Mouse (Mus musculus): ENCODE measurements at regions not wholly inside any gene's neighbourhood (a gene's known extent, or its start where the extent isn't known, plus 50 kb on each side); places are given as distances from the start of the nearest gene placed in this dataset.
A peak's percentile ranks its signal among the peaks of the same experiment; 100 is the strongest.

DNA sequence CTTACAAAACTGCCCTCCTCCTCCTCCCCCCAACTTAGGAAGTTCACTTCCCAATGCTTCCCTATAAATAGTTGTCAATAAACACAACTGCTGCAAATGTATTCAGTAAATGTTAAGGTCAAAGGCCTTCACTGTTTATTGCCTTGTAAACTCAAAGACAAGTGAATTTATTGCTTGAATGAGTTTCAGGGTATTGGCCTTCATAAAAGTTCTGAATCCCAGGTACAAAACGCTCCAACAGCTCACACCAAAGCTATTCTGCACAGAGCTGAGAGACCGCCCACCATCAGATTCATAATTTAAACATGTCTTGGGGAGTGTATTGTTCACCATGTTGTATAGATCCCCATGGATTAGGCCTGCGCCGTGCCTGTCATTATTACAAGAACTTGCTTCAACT is 53.9 kb upstream of the Cdkn3 start:
- no peak for DNase-seq (ENCODE audit: low spot score)

DNA sequence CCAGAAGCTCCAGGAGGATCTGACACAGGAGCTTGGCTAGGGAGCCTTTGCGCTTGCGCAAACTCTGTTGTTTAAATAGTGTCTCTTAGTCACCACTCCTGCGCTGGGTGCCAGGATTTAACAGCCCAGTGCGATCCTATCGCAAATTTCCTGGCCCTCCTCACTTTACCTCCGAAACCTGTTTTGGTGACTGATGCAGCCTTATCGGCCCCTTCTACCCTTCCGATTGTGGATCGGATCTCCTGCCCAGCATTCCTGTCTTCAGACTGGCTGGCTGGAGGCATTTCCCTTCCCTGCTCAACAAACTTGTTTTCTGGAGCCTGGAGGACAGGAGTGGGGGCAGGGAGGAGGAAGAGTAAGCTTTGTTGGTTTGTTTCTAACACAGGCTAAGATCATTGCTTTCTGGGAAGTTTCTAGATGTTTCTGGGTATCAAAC is 56.0 kb upstream of the Cdkn3 start:
- no peak for DNase-seq (ENCODE audit: low spot score)

DNA sequence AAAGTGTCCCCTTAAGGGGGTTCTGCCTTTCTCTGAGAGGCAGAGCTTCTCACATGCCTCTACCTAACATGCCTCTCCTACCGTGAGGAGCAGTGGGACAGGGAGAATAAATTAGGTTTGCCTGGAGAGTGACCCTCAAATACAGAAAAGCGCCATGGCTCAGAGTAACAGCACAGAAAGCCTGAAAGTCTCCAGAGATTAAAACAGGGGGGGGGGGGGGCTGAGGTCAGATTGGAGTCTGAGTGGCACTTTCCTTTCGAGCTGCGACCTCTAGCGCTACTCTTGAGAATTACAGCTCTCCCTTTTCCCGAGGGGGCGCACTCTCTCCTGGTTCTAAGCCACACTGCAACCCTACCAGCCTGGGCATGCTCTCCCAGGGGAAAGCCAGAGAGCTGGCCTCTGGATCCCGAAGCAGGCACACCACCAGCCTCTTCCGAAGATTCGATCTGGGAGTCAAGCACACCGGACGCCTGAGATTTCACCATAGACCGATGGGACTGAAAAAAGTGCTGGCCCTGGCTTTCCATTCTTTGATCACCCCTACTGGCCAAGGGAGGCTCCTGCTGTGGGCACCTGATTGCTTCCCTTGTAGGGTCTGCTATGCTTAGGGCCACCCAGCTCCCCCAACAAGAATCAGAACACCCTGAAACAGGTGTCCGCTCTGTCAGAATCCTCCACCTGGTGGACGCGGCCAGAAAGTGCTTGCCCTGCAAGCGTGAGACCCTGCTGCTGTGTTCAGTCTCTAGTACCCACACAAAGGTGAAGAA is 57.5 kb upstream of the Cdkn3 start:
- DNase-seq (ENCODE audit: low spot score), result peak; percentile 30

DNA sequence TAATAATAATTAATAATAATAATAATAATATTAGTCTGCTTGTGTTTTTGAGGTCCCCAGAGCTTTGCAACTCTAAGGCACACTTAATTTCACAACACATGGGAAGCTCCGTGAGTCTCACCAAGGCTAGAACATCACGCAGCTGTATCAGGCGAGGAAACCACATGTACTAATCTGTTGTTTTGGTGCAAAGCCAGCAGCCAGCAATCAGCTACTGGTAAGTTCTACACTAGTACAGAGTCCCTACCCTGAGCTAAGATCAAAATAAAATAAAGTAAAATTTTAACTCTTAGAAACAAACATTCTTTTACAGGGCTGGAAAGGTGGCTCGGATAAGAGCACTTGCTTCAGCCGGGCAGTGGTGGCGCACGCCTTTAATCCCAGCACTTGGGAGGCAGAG is 67.8 kb upstream of the Cdkn3 start:
- DNase-seq (ENCODE audit: low spot score), result no peak

DNA sequence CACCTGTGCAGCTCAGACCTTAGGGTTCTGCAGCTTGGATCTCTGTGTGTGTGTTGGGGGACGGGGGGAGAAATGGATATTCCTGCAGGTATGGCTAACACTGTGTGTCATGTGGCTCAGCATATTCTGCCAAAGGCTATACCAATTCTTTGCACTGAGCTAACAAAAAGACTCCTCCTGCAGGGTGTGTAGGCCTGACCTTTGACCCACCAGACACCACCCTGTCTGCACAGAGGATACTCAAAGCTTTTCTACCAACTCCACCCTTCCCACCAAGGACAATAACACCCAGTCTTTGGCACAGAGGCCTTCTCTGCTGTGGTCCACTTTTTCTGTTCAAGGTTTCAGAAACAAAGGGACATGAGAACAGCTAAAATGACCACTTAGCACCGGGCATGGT is 68.3 kb upstream of the Cdkn3 start:
- no peak for DNase-seq (ENCODE audit: low spot score)

DNA sequence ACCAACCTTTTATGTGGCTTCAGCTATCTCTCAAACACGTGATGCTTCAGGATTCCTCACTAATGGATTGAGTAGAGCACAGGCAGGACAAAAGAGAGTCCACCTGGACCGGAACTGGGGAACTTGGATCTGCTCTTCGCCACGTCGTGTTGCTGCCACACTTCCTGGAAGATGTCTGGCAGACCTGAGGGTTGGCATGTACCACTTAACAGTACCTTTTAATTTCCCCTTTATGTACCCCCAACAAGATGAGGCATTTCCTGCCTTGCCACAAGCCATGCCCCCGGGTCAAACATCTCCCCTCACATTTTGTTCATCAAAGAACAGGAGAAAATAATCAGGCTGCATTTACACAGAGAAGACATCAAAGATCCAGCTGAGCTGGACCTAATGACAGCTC is 77.6 kb upstream of the Cdkn3 start:
- DNase-seq (ENCODE audit: low spot score), result no peak

DNA sequence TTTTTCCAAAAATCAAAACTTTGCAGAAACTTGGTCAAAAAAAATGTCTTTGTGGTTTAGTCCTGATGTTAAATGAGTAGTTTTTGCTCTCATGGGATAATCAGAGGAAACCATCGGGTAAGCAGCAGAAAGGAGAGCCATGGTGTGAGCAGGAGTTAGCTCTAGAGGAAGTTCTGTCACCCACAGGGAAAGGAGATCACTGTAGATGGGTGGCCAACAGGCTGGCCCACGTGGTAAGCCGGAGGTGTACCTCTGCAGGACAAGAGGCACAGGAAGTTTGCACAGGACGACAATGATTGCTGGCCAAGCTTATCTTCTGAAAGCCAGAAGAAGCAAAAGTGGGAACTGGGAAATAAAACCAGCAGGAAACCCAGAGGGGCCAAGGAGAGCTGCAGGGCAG is 81.4 kb upstream of the Cdkn3 start:
- no peak for DNase-seq (ENCODE audit: low spot score)

DNA sequence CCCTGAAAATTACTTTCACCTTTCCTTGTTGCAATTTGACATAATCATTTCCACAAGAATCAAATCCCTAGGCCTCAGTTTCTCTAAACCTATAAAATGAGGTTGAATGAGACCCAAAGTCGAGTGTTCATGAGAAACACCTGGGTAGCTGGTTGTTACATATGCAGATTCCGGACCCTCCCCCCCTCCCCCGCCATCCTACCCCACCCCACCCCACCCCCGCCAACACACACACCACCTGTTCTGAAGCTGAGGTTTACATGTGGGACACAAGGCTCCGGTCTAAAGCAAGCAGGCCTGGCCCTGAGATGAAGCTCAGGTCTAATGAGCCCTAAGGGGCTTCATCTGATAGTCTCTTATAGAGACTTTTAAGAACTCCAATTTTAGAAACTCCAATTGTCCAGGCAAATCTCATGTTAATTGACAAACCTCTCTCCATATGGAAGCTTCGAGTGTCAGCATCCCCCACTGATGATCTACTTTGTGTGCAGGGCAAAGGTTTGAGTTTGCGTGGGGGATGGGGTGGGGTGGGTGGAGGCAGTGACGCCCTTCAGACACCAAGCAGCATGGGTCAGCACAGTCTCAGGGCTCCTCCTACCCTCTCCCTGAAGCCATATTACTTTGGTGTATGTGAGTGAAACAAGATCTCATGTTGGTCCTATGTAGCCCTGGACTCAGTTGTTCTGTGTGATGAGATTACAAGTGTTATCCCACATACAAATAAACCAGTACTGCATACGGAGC is 88.7 kb upstream of the Cdkn3 start:
- no peak for DNase-seq (ENCODE audit: low spot score)

DNA sequence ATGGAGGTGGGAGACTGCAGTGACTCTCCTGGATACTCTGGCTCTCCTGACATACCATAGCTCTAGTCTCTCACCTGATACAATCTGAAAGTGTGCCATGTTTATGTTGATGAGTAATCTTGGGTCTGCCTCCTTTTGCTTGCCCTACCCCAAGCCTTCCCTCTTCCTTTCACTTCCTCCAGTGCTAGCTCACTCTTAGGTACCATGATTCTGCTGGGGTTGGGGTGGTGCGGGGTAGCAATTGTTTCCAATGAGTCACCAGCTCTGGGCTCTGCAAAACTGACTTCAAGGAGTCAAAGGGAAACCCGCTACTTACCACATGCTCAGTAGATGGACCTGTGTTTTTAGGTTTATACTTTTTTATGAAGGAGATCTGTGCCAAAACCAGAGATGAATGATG is 89.3 kb upstream of the Cdkn3 start:
- no peak for DNase-seq (ENCODE audit: low spot score)

DNA sequence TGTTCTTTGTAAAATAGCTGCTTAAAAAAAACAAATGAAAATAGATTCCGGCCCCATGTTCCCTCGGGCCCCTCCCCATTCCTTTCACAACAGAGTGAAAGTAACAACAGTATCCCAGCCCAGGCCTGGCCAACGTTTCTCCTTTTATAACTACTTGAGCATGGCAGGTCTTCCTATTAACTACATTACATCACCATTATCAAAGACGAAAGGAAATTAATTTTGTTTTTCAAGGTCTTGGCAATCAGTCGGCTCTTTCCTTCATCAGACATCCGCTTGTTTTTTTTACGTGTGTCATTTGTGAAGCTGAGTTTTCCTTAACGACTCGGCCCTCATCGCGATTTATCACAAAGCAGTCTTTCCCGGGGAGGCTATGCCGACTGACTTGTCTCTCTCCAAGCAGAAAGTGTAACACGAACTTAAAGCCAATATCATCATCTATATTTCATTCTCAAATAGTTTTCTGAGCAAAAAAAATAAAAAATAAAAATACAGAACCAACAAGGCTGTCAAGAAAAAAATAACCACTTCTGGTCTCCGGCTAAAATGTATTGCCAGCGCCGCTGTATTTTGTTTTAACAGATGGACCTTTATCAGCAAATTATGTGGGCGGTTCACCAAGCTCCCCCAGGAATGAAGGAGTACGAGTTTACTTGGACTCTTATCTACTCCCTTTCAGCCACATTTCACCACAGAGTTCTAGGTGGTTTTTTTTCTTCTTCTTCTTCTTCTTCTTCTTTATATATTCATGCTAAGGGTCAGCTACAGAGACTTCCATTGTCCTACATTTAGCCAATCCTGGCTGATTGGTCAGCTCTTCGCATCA is 89.9 kb upstream of the Cdkn3 start:
- DNase-seq (ENCODE audit: low spot score), result peak; percentile 18

DNA sequence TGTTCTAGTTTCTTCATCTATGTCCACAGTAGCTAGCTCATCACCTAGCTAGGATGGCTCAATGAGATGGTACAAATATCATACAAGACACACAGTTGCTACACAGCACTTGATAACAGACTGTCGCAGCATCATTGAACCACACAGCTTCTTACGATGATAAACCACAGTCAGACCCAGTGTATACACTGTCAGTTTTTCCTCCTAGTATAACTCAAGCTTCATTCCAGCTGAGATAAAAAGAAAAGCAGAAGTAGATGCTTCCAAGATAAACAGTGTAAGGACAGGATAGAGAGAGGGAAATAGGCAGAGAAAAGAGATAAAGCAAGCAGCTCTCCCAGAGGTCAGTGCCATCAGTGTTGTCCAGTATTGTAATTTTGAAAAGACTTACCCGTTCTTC is 92.1 kb upstream of the Cdkn3 start:
- DNase-seq (ENCODE audit: low spot score), result no peak

DNA sequence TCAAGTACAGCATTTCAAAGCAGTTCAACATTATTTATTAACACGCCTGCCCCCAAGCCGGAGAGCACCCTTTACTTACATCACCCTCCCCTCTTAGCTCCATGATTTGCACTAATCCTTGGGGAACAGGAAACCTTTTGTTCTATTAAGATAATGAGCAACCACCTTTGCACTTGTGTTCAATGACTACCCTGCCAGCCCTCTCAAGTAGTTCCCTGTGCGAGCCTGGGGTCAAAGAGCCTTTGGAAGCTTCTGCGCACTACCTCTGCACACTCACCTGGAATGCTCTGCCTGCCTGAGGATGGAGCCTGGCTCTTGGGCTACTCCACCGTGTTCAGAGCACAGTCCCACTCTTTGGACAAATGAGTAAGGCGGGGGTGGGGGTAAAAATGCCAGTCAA is 96.0 kb upstream of the Cdkn3 start:
- no peak for DNase-seq (ENCODE audit: low spot score)

DNA sequence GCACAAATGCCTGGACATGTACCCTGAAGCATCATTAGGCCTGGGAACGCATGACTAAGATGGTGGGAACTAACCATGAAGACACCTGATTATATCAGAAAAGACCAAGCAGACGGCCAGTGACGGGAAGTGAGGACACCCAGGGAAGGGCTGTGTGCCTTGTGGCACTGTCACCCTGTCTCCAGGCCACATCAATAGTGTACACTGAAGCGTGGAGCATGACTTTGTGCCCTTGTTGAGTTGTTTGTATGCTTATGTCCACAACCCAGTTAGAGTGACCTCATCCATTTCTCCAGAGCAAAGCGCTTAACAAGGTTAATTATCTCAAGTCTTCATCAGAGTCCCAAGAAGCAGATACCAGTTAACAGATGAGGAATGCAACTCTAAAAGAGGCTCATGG is 96.8 kb upstream of the Cdkn3 start:
- no peak for DNase-seq (ENCODE audit: low spot score)

DNA sequence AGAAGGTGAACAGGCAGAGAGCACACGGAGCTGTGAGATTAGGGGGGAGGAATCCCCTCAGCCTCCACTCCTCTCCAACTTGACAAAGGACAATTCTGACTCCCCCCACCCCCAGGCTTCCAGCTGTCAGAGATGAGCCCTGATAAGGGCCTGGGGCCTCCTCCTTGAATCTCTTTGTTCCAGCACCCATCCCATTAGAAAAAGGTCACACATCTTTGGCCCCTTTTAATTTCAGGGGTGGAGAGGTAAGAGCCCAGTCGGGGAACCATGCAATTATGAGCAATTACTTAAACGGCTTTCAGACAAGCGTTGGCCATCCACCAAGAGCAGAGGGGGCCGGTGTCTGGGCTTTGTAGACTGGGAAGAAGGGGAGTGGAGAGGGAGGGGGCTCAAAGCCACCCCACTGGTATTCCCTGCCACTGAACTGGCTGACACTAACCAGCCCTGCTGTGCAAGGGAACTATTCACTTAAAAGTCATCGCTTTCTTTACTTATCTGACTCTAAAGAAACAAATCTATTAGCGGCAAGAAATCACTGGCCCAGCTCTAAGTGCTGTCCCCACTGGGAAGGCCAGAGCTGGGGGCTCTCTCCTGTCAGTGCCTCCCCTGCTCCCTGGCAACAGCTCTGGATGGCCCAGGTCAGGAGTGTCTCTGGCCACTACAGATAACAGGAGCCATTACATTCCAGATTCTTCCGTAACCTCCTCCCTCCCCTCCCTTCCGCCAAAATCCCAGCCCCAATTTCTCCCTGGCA is 98.4 kb upstream of the Cdkn3 start:
- DNase-seq (ENCODE audit: low spot score), result peak; percentile 28

DNA sequence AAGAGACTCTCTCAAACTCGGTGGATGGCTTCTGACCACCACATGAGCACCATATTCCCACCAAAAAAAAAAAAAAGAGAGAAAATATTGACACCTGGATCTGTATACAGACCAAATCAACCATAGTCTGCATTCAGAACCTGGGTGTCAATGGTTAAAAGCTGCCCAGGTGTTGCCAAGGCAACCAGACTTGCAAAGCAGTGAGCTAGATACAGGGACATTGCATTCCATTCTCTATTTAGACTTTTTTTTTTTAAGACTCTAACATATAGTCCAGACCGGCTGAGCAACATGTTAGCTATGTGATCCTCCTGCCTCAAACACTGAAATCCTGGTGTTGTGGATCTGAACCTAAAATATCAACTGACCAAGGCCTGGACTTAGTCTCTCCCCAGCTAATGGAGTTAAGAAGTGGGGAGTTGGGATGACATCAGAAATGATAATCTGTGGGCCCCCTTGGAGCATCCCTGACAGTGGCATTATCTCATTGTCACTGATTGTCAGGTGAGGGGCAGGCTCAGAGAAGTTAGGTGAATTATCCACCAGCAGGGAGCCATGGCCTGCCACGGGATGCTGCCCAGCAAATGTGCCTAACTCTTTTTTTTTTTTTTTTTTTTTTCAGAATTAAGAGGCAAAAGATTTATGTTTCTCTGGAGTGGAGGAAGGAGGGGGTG is 99.1 kb upstream of the Cdkn3 start:
- peak; percentile 29 for DNase-seq (ENCODE audit: low spot score)

DNA sequence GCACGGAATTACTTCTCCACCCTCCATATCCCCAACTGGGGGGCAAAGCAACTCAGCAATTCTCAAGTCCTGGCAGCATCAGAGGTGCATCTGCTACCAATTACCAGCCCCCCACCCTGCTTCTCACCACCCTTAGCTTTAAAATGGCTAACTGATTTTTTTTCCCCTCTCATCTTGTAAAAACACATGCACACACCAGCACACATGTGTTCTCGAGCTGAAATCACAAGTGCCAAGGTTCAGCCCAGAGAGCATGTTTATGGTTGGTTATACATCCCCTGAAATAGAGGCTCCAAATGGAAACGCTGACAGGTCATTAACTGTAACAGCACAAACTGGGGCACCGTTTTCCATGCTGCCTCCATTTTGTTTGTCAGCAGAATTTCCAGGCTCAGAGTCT is 101.0 kb upstream of the Cdkn3 start:
- DNase-seq (ENCODE audit: low spot score), result no peak

DNA sequence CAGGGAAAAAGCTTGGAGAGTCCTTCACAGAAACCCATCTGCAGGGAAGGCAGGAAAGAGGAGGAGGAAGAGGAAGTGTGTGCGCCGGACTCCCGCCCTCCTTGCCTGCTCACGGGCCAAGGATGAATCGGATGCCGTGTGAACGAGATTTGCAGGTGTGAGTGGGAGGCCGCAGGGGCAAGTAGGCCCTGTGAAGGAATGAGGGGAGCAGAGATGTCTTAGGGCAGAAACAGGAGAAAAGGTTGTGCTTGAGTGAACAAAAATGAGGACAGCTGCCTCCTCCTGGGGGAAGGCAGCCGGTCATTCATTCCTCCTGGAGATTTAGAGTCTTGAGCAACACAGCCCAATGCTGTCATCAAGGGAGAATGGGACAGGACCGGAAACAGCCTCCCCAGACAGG is 104.1 kb upstream of the Cdkn3 start:
- no peak for DNase-seq (ENCODE audit: low spot score)

DNA sequence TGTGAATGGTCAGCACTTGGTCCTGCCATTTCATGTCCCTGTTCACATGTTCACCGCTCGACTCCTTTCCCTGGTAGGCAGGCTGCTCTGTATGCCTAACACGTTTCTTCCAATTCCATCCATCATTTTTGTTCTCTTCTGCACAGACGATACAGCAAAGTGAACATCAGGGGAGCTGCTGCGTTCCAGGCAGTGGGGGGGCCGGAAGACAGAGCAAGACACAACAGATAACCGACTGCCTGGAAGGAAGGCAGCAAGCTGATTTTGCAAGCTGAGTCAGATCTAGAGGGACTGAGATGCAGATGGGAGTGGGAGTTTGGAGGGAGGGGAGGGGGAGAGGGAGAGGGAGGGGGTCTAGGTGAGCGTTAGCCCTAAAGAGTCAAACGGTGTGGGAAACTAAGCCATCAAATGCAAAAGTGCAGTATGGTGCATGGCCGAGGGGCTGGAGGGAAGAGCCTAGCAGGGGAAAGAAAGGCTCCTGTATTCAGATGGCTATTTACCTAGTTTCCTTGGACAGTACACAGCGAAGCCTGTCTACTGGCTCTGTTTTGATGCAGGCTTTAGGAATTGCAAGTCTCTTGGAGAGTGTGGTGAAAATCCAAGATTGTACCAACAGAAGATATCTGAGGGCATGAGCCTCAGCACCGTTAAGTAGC is 112.9 kb upstream of the Cdkn3 start:
- DNase-seq (ENCODE audit: low spot score), result no peak

DNA sequence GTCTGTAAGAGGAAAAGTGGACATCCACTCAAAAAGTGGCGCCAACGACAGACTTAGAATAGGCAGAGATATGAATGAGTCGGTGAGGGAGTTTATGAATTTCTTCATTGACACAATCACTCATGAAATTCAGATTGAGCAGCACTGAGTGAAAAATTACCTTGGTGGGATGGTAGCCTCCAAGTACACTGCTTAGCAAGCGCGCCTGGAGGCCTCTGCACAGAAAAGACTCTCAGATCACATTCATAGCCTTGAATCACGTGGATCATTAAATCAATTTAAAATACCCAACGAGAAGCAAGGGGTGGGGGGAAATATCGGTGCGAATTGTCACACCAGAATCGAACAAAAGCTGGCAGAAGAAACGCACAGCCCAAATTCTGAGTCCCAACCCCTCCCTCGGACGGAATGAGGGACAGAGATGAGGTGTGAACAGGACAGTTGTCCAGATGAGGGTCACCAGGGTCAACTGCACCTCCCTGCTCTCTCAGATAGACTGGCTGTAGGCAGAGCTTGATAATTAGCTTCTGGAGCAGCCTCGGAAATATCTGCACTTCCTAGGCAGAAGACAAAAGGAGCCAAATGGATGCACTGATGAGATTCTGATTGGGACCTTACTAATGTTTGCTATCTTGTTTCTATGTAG is 113.5 kb upstream of the Cdkn3 start:
- no peak for DNase-seq (ENCODE audit: low spot score)

DNA sequence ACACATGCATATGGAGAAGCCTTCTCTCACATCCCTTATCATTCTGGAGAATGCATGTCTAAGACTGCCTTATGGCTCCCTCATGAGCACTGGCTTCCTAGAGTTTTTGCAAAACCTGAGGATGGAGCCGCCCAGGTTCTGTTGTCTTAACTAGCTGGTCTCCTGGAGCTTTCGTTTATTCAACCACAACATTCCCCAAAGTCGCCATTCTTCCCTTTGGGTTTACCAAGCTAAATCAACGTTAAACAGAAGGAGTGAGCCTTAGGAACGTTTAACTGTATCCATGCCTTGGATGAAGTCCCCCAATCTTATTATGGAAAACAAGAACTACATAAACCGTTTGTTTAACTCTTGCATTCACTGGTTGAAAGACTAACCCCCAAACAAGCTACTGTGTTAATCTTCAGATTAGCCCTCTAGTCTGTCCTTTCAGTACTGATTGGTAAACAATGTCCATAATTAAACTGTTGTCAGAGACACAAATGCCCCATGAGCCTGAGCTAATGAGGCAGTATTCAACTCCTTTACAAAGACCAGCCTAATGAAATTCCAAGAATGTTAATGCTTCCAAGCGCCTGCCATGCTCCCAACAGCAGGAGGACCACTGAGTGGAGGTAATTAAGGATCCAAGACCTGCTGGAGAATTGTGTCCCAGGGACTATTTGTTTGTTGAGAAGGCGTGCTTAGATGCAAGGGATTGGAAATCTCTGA is 121.1 kb upstream of the Cdkn3 start:
- DNase-seq (ENCODE audit: low spot score), result no peak
